Mouse (Mus musculus) embryo, embryonic 10.5 days (tissue): ENCODE measurements around the gene Cntn3.
"Not testable (repeated sequence)": the region's sequence is repeated elsewhere in the genome, so short reads cannot be mapped to it uniquely, and the experiment has no call there.

Experiments used
- DNase-seq: peaks from one replicate; pipeline ENCODE4 v3.0.0-alpha.2; 2015; ENCODE audit warnings: low spot score

The Cntn3 gene

DNA sequence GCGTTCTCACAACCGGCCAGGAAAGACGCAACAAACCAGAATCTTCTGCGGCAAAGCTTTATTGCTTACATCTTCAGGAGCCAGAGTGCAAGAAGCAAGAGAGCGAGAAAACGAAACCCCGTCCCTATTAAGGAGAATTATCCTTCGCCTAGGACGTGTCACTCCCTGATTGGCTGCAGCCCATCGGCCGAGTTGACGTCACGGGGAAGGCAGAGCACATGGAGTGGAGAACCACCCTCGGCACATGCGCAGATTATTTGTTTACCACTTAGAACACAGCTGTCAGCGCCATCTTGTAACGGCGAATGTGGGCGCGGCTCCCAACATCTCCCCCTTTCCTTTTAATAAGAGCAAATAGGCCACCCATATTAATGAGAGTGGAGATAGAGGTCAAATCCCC, at the start of gene Cntn3:
Gene Cntn3, minus strand, starts transcription at position 101 of the 400 bp plus-strand sequence.
- not testable (repeated sequence) for DNase-seq

DNA sequence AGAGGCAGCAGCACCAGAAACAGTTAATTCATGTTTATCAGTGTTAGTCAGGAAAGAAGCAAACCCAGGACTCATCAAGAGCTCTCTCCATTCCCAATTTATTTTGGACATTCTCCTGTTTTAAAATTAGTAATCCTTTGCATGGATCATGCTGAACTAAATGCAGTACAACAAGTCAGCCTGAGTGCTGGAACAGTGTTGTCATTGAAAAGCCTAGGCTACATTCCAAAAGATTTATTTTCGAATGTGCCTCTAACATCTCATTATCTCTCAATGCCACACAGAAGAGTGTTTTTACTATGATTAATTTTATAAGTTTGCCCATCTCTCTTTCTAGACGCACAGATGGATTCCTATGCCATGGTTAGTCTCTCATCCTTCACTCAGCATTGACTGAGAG, 27.9 kb upstream of the Cntn3 start:
- DNase-seq: no peak

DNA sequence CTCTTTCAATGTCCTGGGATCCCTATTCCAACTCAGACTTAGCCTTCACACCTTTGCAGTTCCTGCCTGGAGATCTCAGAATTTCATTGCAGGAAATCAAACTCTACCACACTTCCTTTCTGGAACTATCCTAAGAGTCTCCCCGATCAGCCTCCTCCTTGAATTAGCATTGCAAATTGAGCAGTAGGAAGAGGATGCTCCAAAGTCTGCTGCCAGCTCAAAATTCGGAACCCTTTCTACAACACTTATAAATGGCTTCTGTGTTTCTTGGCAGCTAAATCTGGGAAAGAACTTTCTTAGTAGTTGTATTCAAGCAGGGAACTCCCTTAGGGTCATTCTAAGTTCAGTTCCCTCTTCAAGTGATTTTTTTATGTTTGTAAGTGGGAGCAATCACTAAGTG, 24.9 kb upstream of the Cntn3 start:
- DNase-seq: no peak

DNA sequence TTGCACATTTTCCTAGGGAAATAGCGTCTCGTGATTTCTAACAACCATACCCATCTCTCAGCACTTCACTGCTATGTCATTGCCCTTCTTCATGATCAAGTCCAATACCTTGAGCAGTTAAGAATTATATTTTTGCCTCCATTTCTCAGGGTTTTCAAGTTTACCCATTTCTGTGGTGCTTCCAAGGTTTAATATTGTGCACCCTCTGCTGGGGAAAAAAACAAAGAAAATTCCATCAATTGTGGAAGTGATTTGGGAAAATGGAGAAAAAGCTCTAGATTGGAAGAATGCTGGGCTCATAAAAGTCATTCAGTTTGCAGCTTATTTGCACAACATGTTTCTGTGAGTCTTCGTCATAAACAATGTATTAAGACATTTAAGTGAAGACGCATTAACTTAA, 17.2 kb upstream of the Cntn3 start:
- DNase-seq: no peak

DNA sequence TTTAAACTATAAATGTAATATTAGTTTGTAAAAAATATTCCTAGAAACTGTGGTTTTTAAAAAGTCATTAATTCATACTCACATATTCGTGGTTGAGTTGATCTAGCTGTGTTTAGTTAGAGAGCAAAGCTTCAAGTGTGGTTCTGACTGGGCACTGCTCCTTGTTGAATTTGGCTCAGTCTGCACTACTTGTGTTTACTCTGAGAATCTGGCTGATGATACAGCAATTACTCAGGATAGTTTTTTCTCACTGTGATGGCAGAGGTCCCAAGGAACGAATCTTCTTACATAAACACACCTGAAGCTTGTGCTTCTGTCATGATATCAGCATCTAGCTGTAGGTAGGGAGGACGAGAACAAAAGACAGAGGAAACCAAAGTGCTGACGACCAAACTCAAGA, 16.4 kb upstream of the Cntn3 start:
- DNase-seq: no peak

DNA sequence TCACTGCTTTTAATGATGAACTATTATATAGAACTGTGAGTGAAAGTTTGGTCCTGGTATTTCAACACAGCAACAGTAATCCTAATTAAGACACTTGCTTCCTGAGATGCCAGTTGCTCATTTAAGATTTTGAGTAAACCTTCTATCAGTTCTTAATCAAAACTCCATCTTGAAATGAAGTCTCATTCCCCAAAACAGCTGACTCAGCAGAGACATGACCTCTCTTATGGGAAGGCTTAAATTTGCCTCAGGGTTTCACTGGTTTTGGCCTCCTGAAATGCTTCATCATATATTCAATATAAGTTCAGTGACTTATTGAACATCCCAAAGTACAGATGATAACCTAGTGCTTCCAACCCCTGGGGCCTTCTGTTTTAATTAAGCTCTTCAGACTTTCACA, 13.2 kb upstream of the Cntn3 start:
- DNase-seq: no peak

DNA sequence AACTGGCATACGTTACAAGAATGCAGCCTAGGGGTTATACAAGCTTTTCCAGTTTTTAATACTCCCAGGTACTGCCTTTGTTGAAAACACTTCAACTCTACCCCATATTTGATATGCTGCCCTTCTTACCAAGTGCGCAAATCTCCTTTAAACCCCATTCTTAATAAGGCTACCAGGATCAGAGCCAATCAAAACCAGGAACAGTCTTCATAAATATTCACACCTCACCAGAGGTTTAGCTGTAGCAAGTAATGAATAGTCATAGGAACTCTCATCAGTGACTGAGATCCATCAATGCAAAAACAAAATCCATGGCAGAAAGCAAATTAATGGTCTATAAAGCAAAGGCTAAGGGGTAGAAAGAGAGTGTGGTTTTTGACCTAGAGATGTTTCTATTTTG, 10.7 kb upstream of the Cntn3 start:
- DNase-seq: no peak

DNA sequence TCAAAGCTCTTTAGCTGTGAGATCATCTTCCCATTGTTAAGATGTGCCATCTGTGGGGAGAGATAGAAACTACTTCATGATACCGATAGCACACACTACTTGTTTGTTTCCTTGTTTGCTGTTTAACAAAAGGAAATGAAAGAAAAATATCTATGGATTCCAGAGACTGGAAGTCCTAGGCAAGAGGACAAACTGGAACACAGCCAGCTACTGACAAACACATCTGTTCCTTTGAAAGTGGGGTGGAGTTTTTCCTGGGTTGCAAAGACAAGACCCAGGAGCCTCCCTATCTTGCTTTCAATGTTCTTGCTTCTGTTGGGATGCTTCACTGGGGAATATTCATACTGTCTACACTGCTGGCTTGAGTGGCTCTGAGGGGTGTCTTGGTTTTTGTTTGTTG, 5.4 kb downstream of the Cntn3 start:
- DNase-seq: no peak

DNA sequence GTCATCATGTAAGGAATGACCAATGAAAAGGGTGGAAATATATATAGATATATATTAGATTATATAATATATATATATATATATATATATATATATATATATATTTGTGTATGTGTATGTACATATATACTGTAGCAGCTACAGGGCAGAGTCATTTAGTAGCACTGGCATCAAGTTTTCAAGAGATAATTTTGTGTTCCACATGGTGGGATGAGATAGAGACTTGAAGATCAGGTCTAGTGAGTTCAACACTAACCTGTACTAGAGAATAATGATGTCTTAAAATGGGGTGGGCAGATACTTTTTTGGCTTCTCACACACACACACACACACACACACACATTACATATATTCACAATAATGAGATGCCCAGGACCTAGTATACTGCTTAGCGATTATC, 7.7 kb downstream of the Cntn3 start:
- DNase-seq: no peak

DNA sequence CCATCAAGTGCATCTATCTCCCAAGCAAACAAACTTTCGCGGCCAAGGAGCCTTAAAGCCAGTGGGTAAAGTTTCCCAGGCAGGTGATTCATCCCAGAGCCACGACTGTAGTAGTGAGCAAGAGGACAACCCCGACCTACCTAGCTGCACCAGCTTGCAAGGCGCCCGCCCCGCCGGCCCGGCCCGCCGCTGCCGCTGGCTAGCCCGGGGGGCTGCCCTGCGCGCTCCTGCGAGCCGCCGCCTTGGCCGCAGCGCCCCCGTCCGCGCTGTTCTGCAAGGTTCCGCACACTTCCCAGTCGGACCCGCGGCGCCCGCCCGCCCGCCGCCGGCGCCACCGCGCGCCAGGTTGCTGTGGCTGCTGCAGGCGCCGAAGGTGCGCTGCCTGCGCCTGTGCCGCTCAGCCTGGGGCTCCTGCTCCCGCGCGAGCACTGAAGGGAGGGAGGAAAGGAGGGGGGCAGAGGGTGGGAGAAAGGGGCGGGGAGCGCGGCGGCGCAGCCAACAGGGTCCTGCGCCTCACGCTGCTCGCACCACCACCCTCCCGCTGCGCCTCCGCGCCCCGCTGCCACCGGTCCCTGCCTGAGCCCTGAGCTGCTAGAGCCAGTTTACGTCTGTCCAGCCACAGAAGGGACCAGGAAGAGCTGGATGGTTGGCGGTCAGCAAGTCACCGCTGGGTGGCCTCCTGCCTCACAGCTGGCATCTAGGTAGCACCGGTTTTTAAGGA, 8.7 kb downstream of the Cntn3 start:
- DNase-seq: peak; percentile 82

DNA sequence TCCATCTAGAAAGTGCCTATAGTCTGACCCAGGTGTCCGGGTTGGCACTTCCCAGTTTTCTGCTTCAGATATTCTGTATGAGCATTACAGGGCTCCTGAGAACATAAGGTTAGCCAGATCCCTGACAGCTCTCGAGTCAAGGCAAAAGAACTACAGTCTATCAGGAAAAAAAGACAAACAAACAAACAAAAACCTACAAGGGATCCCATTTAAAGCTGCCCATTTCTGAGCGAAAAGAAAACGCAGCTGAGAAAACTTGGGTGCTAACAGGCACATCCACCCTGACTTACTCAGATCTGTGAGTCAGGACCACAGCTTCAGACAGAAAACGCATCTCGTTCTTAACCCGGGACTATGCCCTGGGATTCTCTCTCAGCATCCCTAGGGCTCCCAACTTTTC, 9.5 kb downstream of the Cntn3 start:
- DNase-seq: no peak

DNA sequence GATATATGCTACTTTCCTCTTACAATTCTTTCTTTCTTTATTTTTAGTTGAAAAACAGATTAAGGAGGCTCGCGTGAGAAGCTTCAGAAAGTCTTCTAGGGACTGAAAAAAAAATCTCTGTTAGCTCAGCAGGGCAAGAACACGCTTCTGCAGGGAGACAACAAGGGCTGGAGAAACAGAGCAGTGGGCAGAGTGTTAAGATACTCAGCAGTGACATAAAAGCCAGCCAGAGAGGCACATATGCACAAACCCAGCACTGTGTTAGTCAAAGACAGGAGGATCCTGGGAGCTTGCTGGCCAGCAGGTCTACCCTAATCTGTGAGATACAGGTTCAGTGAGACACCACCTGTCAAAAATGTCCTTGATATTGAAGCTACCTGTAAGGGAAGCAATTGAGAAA, 15.4 kb downstream of the Cntn3 start:
- DNase-seq: no peak

DNA sequence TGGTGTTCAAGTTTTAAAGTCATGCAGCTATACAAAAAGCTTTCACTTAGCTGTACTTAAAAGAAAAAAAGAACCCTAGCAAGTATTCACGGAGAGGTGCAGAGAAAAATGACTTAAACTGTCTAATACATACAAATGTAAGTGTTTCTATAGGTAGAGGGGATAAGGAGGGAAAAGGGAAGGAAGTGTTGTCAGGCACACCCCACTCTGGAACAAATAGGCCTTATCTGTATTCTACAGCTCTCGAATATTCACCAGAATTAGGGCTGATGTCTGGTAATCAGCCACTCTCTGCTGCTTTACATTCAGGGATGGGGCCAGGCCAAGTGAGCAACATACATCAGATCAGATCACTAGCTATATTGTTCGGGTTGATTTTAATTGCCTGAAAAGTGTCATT, 16.4 kb downstream of the Cntn3 start:
- DNase-seq: no peak

DNA sequence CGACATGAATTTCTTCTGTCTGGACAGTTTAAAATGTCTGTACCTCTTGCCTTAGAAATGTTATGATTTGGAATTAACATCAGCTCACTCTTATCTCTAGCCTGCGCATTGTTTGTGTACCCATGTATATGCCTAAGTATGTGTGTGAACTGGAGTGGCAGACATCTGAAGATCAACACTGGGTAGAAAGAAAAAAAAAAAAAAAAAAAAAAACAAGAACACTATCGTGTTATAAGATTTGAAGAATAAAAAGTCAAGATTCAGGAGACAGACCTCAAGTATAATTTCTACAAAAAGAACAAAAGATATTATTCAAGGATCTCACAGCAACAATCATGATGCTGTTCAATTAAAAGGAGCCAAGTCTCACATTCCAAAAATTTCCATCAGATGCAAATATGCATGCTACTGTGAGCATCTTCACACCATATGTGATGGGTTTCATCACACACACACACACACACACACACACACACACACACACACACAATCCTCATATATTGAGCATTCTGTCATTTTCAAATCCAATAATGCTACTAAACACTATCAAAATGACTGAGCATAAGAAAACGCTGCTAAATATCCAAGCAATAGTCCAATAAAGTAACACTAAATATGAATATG, 17.0 kb downstream of the Cntn3 start:
- no peak for DNase-seq

DNA sequence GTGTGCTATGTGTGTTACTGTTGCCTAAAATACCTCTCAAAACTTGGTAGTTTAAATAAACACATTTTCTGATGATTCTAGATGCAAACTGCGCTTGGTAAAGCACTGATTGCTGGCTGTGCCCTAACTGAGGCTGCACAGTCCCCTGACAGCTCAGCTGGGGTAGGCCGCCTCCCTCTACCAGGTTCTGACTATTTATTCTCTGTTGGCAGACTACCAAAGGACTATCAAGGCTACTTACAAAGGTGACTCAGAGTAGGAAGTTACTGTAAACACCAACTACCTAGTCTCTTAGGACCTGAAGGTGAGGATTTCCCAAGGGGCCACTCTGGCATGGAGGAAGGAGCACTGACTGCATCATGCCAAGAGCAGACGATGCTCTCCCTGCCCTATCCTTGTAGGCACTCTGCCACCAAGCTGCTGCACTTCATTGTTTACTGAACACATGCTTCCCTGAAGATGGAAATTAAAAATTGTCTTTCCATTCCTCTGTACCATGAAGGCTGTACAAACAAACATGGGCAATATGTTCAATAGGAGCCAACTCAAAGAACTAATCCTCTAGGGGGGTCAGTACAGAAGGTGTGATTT, 17.7 kb downstream of the Cntn3 start:
- DNase-seq: no peak

DNA sequence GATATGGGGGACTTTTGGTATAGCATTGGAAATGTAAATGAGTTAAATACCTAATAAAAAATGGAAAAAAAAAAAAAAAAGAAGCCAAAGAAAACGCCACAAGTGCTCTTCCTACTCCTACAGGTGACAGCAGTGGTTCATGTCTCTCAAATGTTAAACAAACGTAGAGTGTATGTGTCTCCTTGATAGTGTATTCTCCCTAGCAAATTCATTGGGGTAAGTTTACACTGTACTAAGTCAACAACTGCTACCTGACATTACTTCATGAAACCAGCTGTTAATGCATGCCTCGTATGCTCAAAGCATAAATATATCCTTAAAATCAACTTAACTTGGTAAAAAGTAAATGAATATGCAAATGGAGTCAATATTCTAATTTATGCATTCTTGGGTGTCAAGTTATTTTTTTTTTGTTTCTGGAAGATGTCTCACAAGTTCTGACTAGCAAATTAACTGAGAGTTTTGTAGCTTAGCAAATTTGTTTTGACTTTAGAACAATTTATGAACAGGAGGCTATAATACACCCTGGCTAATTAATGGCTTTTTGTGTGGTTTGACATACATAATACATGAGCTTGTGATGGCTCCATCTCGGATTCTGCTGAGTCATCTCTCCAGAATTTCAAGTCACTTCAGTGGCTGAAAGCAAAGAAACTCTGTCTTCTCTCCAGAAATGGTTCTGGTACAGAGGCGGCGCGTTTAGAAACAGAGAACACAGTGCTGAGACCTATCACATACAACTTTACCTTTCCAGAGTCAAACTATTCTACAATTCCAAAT, 31.1 kb downstream of the Cntn3 start:
- DNase-seq: no peak

DNA sequence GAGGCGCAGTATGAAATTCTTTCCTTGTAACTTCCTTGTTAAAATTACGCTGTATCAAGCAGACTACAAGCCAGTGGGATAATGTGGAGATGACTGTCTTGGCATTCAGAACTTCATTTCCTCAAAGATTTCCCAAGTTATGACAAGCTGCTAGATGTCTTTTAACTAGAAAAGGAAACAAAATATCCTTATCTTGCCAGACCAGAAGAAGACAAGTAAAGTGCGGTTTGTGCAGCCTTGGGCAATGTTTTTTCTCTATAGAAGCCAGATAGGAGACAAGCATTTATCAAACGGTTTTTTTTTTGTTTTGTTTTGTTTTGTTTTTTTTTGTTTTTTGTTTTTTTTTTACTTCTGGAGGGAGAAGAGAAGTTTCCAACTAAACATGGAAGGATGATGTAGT, 37.3 kb downstream of the Cntn3 start:
- DNase-seq: no peak

DNA sequence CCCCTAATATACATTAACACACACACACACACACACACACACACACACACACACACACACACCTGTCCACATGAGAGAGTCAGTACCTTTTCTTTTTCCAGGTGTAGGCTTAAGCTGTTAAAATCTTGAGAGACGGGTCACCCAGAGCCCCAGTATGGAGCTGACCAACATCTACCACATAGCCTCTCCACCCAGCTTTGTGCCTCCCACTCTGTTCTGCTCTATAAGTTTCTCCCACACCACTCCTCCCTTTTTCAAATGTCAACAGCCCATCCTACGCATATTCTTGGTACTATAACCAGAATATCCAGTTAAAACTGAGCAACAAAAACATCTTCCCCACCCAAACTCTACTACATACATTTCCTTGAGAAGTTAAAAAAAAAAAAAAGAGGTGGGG, 49.9 kb downstream of the Cntn3 start:
- no peak for DNase-seq

DNA sequence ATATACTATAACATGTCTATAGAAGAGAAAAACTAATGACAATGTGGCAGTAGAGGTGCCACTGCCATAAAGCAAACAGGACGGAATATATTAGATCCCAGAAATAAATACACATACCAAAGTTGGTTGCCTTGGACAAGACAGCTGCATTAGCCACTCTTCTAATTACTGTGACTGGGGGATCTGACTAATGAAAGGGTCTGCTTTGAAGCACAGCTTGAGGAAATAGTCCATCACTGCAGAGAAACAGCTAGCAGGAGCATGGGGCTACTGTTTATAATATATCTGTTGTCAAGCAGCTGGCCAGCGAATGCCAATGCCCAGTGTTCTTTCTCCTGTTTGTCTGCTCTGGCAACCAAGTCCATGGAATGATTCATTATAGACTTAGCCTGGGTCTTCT, 51.9 kb downstream of the Cntn3 start:
- peak; percentile 8 for DNase-seq

DNA sequence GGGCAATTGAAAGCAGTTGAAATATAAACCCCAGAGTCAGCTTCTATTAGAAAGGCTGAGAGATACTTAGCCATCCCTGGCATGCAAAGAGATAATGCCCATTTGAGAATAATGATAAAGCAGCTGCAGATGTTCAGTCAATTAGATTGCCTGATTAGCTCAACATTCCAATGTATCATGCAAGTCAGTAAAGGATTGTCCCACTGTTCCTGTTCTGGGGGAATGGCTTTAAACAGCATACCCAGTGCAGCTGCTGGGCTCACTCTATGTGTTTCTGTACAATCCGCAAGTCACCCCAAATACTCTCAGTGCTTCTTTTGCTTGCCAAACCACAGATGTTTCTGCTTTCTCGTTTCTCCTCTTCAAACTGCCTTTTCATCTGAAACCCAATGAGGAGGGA, 57.7 kb downstream of the Cntn3 start:
- no peak for DNase-seq

DNA sequence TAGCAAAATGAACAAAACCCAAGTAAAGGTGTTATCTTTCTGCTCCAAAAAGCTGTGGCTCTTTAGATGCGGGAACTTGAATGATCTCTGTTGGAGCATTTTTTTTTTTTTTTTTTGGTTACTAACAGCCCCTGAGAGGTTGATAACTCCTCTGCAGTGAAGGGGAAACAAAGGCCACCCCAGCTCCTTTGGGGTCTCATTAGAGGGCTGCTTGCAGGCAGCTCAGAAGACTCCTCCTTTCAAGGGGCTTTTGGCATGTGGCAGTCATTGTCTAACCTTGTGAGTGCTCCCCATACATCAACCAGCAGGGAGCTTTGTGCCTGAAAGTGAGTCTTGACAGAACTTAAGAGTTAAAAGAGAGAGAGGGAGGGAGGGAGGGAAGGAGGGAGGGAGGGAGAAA, 60.8 kb downstream of the Cntn3 start:
- DNase-seq: peak; percentile 13

DNA sequence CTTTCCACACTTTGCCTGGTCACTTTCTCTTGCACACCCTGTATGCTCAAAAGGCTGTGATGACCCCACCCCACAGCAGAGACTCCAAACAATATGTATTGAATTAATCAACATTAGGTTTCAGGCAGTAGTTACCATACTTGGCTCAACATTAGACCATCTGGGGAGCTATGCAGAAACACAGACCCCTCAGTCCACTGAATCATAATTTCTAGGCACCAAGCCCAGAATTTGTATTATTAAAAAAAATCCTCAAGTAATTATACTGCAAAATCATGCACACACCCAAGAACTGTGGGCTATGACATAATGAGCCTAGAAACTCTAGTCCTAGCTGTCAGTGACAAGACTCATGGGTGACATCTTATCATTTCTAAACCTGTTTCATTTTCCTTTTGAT, 87.4 kb downstream of the Cntn3 start:
- DNase-seq: no peak
